Mouse (Mus musculus) cerebellum, postnatal 10 days (tissue): Measurements from ENCODE around the gene Lipt1.

Experiments
- DNase-seq, 2 experiments: peaks; one replicate each; pipeline ENCODE4 v3.0.0; 2021; ENCODE audit warnings: mixed read lengths in 2 of 2

Gene Lipt1

GRCm38 (mm10) chr1:37871704-37872103 is at the start of gene Lipt1:
TSS of gene Lipt1 (plus strand) at chr1:37871738.
- no peak for DNase-seq

- peak; percentile 79 to 80 for DNase-seq
Measured at GRCm38 (mm10) chr1:37831681-37832080, 39.9 kb upstream of the Lipt1 start.

- no peak for DNase-seq
Measured at GRCm38 (mm10) chr1:37846878-37847277, 24.7 kb upstream of the Lipt1 start.

- DNase-seq: no peak
Measured at GRCm38 (mm10) chr1:37850696-37851095, 20.8 kb upstream of the Lipt1 start.

- peak; percentile 100 for DNase-seq
Measured at GRCm38 (mm10) chr1:37864511-37865400, 6.8 kb upstream of the Lipt1 start.

- peak; percentile 32 to 49 for DNase-seq
Measured at GRCm38 (mm10) chr1:37865401-37866215, 5.9 kb upstream of the Lipt1 start.

GRCm38 (mm10) chr1:37866286-37866685 is 5.3 kb upstream of the Lipt1 start, which contains the start of gene Tsga10:
TSS of gene Tsga10 (minus strand) at chr1:37866429.
- DNase-seq: no peak

GRCm38 (mm10) chr1:37867056-37867455 is 4.5 kb upstream of the Lipt1 start:
- DNase-seq: peak; percentile 66 to 74

GRCm38 (mm10) chr1:37867684-37868322 is 3.7 kb upstream of the Lipt1 start:
- DNase-seq: no peak

GRCm38 (mm10) chr1:37868640-37869039 is 2.9 kb upstream of the Lipt1 start:
- DNase-seq: no peak

- DNase-seq: no peak
Measured at GRCm38 (mm10) chr1:37869362-37869761, 2.2 kb upstream of the Lipt1 start.

- DNase-seq: peak; percentile 89 to 90
Measured at GRCm38 (mm10) chr1:37872131-37873067, 861 bp downstream of the Lipt1 start.

- DNase-seq: no peak
Measured at GRCm38 (mm10) chr1:37873157-37873556, 1.6 kb downstream of the Lipt1 start.

GRCm38 (mm10) chr1:37877736-37878460 is 6.4 kb downstream of the Lipt1 start:
- no peak for DNase-seq

GRCm38 (mm10) chr1:37883411-37883810 is 11.9 kb downstream of the Lipt1 start:
- no peak for DNase-seq

- DNase-seq: no peak
Measured at GRCm38 (mm10) chr1:37884451-37884850, 12.9 kb downstream of the Lipt1 start.

- no peak for DNase-seq
Measured at GRCm38 (mm10) chr1:37889206-37889605, 17.7 kb downstream of the Lipt1 start.

GRCm38 (mm10) chr1:37890025-37890652 is 18.6 kb downstream of the Lipt1 start, which contains the start of the genes Mitd1 and Mrpl30:
TSS of gene Mitd1 (minus strand) at chr1:37890411.
TSS of gene Mrpl30 (plus strand) at chr1:37890477.
- DNase-seq: peak; percentile 93

GRCm38 (mm10) chr1:37891400-37891799 is 19.9 kb downstream of the Lipt1 start:
- DNase-seq: no peak

- DNase-seq: no peak
Measured at GRCm38 (mm10) chr1:37894606-37895005, 23.1 kb downstream of the Lipt1 start.

- DNase-seq: no peak
Measured at GRCm38 (mm10) chr1:37899816-37900215, 28.3 kb downstream of the Lipt1 start.
